Mouse (Mus musculus) spleen, adult 12 weeks (tissue): ENCODE measurements around the gene Apela.

Source experiments
- DNase-seq: peaks from one replicate; pipeline ENCODE4 v3.0.0; 2022; ENCODE audit warnings: low spot score

The Apela gene

DNA sequence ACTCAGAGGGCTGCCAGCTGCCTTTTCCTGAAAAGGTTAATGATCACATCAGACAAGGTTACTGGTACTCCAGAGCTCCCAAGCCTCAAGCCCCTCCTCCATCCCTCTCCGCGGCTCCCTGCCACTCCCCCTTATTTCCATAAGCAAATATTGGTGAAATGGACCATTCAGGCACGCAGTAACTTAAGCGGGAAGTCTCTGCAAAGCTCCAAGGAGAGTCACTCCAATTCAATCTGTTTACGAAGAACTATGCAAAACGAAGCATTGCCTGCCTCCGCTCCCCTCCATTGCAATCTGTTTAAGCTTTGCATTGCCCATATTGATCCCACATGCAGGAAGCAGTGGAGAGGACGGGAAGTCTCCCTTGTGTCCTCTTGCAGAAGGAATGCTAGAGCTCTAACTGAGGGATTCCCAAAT is at the start of gene Apela:
Apela (minus strand) TSS at position 220 of the 417 bp plus-strand sequence.
- DNase-seq: no peak

DNA sequence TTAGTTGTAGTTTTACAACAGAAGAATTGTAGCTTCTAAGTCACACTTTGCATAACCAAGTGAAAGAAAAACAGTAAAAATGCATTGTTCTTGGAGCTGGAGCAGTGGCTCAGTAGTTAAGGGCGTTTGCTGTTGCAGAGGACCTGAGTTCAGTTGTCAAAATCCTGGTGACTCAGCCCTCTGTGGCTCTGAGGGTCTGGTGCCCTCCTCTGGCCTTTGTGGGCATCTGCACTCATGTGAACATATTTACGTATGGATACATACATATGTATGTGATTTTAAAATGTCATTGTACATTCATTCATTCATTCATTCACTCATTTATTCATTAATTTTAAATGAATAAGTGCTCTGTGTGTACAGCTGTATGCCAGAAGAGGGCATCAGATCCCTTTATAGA is 48.5 kb upstream of the Apela start:
- no peak for DNase-seq

DNA sequence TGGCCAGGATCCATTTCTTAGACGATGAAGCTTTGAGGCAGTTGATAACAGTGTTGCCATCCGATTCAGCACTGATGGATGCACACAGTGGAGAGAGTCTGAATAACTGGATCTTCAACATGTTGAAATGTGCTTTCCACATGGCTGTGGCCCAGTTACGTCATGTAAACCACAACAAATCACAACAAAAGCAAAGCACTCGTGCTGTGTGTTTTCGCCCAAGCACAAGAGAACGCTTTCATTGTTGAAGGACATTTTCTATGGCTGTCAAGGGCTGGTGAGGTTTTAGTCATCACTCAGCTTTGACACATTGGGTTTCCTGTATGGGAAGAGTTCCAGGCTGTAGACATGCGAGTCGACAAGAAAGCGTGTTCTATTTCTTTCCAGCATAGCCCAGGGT is 43.6 kb upstream of the Apela start:
- no peak for DNase-seq

DNA sequence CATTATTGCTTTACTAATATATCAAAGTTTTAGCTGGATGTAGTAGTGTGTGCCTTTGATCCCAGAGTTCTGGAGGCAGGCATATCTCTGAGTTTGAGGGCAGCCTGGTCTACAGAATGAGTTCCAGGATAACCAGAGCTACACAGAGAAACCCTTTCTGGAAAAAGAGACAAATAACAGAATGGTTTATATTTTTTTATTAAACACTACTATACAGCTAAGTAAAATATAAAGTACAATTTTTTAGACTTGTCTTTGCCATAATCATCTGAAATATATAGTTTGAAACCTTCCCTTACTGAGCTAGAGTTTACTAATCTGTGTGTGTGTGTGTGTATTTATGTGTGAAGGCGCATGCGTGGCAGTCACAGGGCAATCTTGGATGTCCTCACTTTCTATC is 37.6 kb upstream of the Apela start, which contains the start of gene Gm10663:
Gm10663 (plus strand) TSS at position 301 of the 400 bp plus-strand sequence.
- DNase-seq: no peak

DNA sequence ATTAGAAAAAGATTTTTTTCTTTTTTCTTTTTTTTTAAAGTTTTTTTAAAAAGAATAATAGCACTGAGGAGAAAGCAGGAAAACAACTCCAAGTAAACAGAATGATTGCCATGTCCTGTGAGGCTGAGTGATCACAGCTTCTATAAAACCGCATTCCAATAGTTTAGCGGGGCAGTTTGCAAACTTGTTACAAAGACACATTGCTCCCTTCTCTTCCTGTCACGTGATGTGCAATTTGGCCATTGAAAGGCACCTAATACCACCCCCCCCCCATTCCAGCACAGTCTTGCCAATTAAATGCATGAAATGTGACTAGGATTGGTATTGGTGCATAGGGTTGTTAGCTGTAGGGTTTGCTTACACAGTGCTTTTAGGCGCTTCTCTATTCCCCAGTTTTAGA is 33.9 kb upstream of the Apela start:
- no peak for DNase-seq

DNA sequence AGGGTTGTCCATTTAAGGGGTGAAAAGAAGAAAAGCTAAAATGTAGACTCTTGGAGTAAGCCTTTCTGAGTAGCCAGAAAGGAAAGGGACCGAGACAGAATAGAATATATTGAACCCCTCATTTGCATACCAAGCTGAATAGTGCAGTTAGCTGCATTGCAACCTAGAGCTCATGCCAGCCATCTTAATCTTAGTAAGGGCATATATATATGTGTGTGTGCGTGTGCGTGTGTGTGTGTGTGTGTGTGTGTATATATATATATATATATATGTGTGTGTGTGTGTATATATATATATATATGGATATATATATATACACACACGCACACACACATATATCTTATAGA is 31.3 kb upstream of the Apela start:
- DNase-seq: no peak

DNA sequence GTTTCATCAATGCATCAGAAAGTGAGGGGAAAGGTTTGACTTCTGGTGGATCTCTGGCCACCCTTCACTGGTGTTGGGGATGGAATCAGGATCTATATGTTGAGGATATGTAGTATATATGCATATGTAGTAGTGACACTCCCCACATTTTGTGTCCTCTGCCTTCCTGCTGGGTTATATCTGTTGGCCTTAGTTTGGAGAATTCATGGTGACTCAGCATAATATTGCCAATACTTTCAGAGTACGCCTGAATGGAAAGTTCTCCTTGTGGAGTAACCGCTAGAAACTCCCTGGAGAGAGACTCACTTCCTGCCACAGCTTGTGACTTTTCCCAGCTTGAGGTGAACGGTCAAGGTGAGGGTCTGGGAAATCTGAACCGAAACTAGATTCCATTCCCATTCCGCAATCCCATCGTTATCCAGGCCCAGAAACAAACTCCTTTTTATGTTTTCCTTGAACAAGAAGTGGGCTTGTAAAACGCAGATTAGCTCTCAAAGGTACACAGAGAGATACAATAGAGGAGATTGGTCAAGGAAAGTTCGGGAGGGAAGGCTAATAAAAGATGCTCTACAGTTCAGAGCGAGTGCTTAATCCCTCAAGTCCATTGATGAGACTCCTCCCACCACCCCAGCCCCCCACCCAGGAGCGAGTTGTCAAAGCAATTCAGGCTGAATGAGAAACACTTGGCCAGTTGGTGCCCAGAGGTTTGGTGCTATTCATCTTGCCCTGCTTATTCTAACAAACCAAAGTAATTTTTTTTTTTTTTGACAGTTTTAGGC is 30.7 kb upstream of the Apela start:
- DNase-seq: no peak

DNA sequence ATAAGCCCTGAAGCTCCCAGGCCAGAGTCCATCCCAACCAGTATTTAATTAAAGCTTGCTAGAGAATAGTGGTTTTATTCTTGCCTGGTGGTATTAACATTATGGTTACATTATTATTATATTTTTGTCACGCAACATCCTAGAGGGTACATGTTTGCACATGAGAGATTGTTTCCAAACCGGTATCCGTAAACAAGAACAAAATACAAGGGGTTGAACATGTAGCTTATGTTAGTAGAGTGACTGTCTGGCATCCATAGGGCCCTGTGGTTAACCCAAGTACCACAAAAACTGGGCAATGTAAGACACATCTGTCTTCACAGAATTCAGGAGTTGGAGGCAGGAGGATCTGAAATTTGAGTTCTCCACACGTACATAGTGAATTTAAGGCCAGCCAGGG is 29.9 kb upstream of the Apela start:
- DNase-seq: no peak

DNA sequence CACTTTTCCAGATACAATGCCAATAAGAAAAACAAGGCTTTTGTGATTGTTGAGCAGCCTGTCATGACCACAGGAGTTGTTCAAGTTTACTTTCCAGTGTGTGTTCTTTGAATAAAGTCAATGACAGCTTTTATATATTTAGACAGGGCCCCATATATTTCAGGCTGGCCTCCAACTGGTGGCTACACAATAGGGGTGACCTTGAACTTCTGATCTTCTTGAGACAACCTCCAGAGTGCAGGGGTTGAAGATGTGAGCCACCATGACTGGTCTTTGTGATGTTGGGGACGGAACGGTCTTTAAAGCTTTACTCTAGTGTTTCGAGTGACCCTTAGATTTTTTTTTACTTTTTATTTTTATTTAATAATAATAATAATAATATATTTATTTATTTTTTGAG is 28.5 kb upstream of the Apela start:
- DNase-seq: no peak

DNA sequence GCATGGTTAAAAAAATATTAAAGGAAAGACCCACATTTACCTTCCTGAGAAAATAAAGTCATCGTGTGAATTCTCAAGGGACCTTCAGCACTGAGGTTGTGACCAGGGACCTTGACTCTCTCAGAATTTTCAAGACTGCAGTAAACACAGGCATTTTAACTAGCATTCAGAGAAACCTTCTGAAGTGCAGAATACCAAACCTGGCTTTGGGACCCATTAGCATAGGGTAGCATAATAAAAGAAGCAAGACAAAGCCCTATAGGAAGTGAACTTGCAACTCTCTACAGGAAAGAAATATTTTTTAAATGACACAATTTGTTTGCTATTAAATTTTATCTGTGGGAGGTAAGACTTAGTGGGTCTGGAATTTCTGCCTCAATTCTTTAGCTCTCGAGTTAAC is 26.9 kb upstream of the Apela start:
- no peak for DNase-seq

DNA sequence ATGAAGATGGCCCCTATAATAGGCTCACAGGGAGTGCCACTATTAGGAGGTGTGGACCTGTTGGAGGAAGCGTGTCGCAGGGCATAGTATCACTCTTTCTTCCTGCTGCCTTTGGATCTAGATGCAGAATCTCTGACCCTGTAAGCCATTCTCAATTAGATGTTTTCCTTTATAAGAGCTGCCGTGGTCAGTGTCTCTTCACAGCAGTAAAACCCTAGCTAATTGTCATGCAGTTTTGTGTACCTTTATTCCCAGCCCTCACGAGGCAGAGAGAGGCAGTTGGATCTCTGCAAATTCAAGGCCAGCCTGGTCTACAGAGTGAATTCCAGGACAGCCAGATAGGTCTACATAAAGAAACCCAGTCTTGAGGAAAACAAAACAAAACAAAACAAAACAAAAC is 25.1 kb upstream of the Apela start:
- no peak for DNase-seq

DNA sequence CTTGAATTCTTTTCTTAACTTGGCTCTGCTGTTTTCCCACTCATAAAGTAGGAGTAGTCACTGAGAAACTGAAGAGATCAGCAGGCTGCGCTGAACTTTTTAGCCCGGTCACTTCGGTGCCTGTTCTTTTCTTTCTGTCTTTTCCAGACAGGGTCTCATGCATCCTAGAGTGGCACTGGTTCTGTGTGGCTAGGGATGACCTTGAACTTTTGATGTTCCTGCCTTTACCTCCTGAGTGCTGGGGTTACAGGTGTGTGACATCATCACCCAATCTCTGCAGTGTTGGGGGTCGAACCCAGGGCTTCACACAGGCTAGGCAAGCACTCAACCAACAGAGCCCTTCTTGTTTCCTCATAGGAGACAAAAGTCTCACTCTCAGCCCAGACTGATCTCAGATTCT is 19.6 kb upstream of the Apela start:
- DNase-seq: no peak

DNA sequence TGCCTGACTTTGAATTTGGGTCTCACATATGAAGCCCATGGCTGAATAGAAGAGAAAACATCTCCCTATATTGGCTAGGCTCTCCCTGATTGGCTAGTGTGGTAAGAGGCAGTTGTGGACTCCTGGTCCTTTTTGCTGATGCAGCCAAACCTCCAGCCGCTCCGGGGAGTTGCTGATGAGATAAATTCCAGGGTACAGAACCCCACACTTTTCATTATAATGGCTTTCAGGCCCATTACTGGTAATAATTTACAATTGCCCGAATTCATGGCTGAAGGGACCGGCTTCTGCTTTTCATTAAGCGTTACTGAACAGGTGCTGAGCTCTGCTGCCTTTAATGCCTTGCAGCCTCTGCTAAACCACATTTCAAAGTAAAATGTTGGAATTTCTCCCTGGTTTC is 16.8 kb upstream of the Apela start:
- no peak for DNase-seq

DNA sequence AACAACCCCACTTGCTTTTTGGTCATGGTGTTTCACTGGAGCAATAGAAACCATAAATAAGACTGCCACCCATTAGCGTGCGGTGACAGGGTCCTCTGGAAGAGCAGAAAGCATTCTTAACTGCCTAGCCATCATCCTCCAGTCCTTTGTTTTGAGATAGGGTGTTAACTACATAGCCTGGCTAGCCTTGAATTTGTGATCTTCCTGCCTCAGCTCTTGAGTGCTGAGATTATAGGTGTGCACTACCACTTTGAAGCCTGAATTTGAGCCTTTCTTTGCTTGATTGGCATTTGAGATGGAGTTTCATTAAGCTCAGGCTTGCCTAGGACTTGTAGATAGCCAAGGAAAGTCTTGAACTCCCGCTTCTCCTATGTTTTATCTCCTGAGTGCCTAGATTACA is 16.4 kb upstream of the Apela start:
- DNase-seq: no peak

DNA sequence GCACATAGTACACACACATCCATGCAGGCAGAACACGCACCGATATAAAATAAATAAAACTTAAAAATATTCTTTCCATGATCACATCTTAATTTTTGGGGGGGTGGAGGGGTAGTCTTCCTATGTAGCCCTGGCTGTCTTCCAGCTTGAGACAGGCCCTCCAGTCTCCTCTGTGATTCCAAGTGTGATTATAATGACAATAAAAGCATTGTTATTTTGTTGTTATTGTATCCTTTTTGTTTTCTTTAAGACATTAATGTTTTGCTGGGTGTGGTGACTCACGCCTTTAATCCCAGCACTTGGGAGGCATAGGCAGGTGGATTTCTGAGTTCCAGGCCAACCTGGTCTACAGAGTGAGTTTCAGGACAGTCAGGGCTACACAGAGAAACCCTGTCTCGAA is 10.7 kb upstream of the Apela start:
- DNase-seq: no peak

DNA sequence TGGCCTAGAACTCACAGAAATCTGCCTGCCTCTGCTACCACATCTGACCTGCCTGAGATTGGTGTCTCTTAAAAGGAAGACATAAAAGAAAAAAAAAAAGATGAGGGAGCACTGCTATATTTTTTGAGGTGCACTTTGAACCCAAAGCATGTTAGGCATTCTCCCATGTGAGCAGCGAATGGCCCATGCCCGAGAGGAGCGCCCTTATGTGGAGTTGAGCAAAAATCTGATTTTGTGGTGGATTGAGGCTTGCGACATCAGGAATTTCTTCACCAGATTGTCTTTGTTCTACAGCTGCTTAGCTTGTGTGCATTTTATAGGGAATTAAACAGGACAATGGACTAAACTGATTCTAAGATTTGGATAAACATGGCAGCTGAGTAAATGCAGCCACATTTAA is 10.1 kb upstream of the Apela start:
- DNase-seq: no peak

DNA sequence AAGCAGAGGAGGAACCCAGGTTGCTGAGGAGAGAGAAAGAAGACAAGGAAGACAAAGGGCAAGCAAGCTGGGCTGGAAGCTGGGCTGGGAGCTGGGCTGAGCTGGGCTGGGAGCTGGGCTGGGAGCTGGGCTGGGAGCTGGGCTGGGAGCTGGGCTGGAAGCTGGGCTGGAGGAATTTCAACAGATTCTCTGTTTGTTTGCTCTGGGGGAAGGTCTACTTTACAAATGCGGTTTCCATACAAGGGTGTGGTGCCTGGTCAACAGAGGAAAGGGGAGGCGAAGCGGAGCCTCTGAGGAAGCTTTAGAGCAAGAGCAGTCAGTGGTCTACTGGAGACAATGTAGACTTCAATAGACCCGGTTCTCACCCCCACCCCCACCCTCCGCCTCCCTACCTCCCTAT is 9.4 kb upstream of the Apela start:
- no peak for DNase-seq

DNA sequence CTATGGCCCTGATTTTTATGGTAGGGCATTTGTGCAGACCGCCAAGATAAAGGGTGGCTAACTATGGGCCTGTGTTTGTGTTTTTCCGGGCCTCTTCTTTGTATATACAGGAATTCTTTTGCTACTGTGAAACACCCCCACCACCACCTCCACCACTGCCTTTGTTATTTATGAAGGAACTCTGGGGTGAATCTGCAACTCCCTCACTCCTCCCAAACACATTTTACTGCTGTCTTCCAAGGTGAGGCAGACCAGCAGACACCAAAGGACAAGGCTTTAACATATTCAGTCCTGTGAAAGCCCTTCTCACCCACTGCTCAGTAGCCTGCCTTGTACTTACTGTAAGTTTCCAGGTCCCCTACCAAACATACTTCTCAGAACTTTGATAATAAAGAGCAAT is 3.0 kb downstream of the Apela start:
- no peak for DNase-seq

DNA sequence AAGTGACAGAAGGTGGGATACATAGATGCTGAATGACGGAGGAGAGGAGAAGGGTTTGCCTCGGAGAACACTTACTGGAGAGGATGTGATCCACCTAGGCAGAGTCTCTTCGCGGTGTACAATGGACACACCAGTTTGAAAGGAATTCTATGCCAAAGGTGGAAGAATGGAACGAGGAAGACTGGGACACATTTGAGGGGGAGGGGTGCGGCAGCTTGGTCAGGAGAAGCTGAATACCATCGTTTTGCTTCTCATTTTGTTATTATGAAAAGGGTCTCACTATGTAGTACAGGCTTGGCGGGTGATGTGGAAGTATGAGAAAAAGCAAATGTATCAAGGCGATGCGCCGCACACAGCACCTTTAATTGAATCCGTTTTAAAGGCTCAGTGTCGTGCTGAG is 4.1 kb downstream of the Apela start:
- no peak for DNase-seq

DNA sequence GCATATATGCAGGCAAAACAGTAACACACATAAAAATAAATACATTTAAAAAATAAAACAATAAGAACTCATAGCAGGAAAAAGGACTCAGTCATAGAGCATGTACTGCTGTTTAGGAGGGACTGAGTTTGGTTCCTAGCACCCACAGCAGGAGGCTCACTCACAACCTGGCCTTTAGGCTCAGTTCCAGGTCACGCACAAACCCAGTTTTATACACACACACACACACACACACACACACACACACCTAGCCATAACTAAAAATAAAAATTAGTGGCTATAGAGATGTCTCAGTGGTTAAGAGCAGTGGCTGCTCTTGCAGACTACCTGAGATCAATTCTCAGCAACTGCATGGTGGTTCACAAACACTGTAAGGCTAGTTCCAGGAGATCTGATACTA is 5.0 kb downstream of the Apela start:
- no peak for DNase-seq

DNA sequence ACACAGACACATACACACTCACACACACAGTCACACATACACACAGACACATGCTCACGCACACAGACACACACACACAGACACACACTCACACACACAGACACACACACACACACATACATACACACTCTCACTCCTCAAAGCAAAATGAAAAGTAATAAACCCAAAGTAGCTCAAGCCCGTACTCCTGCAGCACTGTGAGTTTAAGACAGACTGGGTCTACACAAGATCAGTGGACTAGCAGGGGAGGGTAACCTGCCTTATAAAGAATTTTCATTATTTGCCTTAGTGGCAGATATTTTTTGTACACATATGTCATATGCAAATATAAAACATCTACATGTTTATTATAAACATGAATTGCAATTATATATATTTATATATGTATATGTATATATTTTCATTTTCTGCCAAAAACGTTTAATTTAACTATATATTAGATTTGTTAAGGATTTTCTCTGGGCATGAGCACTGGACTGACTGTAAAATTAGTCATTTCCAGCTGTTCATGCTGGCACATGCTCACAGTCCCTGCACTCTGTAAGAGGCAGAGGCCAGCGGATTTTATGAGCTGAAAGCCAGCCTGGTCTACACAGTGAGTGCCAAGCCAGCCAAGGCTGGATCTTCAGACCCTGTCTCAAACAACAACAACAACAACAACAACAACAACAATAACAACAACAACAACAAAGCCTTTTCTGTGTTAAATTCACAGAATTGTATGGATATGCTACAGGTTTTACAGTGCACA is 6.2 kb downstream of the Apela start:
- no peak for DNase-seq

DNA sequence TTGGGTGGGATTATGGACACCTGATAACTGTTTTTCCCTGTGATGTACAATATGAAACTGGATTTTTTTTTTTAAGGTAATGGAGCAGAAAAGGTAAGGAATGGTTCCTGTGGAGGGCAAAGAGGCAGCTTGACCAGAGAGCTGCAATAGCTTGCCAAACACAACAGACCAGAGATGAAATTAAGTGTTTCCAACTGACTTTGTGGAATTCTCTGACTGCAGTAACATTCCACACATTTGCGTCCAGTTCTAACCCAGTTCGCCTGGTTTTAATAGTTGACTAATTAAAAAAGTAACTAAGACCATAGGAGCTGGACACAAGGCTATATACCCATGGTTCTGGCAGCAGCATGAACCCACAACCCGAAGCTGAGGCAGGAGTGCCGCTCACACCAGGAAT is 7.4 kb downstream of the Apela start:
- DNase-seq: no peak

DNA sequence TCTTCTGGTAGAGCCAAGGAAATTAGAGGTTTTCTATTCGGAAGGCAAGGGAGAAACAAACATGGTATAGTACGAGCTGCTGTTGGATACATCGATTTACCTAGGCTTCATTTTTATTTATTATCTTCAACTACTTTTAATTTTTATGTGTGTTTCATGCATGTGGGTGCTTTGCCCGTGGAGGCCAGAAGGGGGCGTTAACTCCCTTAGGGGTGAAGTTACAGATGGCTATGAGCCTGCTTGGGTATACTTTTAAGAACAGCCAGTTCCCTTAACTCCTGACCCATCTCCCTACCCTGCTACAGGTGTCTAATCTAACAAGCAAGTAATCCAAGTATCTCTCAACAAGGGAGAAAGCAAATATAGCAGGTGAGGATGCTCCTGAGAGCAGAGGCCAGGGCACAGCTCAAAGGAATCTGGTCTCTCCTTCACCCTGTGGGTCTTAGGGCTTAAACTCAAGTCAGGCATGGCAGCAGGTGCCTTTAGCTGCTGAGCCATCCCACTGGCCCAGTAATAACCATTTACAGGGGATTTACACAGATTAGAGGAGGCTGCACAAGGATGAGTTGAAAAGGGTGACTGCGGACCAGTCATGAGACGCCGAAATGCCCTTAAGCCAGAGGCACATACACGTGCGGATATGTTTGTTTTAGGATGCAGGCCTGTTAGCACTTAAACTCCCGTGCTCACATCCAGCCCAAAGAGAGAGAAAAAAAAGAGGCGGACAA is 8.0 kb downstream of the Apela start:
- no peak for DNase-seq
